Mouse (Mus musculus) heart, postnatal 36 days (tissue): Measurements from ENCODE around the gene Gm28374. TPM values are rescaled to one million over a fixed set of nuclear protein-coding genes. Genes with fewer than 3 reads are reported as not detected.
"Not testable (repeated sequence)": the region's sequence is repeated elsewhere in the genome, so short reads cannot be mapped to it uniquely, and the experiment has no call there.

ENCODE experiments used
- DNase-seq, 2 experiments: peaks; one replicate each; pipeline ENCODE4 v3.0.0; 2021 to 2022
- intact Hi-C: fragments of 180-260 bp; cut with DNase I; formaldehyde crosslinking; loops from one replicate; pipeline ENCODE4 v1.15.1; 2025
- total RNA-seq, 2 experiments: library from RNA; stranded (reverse); gene quantifications; 2 replicates each; pipeline ENCODE4 v1.2.3; 2021

Gm28374 gene
- not detected for total RNA-seq

- intact Hi-C loops, result no loop called here
- no peak for DNase-seq
Observed at GRCm38 (mm10) chr19:6082156-6082555, at the start of gene Gm28374. Gene Gm28374, minus strand, starts transcription at chr19:6082256.

GRCm38 (mm10) chr19:6130414-6131128 is 48.5 kb upstream of the Gm28374 start:
- DNase-seq, intact Hi-C loops: not testable (repeated sequence)

GRCm38 (mm10) chr19:6127760-6128341 is 45.8 kb upstream of the Gm28374 start, which contains the start of gene Snx15:
Gene Snx15, minus strand, starts transcription at chr19:6128304.
- intact Hi-C loops, result loop anchor here (2.0 to 5.0 kb wide), 2 partner anchors 81 to 163 kb away; partner anchors contain the start of genes Pola2 and Syvn1

GRCm38 (mm10) chr19:6126789-6127580 is 44.9 kb upstream of the Gm28374 start:
- DNase-seq, result no peak
- intact Hi-C loops, result loop anchor here (2.0 to 5.0 kb wide), 2 partner anchors 80 to 162 kb away; partner anchors contain the start of genes Pola2 and Syvn1

More at GRCm38 (mm10) chr19:6127760-6128341, 45.8 kb upstream of the Gm28374 start, which contains the start of gene Snx15:
- peak; percentile 90 to 95 for DNase-seq

DNA sequence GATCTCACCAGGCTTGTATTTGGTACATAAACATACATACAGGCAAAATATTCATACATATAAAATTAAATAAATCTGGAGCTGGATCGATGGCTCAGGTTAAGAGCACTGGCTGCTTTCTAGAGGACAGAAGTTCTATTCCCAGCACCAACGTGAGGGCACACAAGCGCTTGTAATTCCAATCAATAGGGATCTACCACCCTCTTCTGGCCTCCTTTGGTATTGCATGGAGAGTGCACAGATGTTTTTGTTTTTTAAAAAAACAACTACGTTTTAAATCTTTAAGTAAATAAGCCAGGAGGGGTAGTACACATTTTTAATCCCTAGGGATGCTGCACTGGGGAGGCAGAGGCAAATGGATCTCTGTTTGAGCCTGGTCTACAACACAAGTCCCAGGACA is 44.2 kb upstream of the Gm28374 start:
- intact Hi-C loops, result loop anchor here (2.0 to 5.0 kb wide), 2 partner anchors 79 to 161 kb away; partner anchors contain the start of genes Pola2 and Syvn1
- DNase-seq, result peak; percentile 54 to 73

DNA sequence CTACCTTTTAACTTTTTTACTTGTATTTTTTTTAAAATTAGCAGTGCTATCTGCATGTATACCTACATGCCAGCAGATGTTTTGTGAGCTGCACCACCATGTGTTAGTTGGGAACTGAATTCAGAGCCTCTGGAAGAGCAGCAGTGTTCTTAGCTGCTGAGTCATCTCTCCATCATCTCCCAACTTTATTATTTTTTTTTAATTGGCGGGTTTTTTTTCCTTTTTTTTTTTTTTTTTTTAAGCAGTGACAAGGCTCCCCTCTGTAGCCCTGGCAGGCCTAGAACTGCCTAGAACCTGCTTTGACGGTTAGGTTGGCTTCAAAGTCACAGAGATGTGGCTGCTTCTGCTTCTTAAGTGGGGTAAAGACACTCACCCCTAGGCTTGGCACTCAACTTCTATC is 42.8 kb upstream of the Gm28374 start:
- no peak for DNase-seq
- intact Hi-C loops, result loop anchor here (5.0 kb wide), 1 partner anchor 78 kb away; the partner anchor contains the start of gene Syvn1

DNA sequence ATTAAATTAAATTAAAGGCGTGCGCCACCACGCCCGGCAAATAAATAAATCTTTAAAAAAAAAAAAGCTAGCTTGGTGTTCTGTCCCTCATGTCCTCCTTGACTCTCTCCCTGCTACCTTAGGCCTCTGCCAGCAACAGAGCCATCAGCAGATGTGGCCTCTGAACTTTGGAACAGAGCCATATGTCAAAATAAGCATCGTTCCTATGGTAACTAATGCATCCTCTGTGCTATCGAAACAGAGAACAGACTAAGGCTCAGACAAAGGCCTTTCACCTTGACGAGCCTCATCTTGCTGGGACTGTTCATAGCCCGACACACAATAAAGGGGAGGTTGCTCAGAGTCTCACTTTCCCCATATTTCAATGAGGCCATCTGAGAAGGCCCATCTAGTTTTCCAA is 41.3 kb upstream of the Gm28374 start:
- intact Hi-C loops, result no loop called here
- no peak for DNase-seq

GRCm38 (mm10) chr19:6121761-6122160 is 39.7 kb upstream of the Gm28374 start:
- no peak for DNase-seq
- intact Hi-C loops, result no loop called here

DNA sequence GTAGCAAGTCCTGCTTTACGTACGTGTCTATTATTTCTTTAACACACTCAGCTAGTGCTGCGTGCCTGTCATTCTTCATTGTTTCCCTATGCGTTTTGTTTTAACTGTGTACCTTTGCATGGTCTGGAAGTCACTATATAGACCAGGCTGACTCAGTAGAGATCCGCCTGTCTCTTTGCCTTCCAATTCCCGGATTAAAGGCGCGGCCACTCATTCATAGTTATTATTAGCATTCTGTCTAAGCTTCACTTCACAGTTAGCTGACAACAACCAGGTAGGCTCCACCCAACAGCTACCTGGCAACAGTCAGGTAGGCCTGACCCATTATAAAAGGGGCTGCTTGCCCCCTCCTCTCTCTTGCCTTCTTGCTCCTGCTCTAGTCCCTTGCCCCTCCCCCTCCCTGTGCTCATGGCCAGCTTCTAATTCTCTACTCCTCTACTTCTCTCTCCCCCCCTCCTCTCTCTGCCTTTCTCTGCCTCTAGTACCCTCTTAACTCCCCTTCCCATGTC is 36.7 kb upstream of the Gm28374 start:
- DNase-seq, result no peak
- intact Hi-C loops, result no loop called here

GRCm38 (mm10) chr19:6117986-6118676 is 36.1 kb upstream of the Gm28374 start, which contains the start of gene Sac3d1:
Gene Sac3d1, minus strand, starts transcription at chr19:6118650.
- intact Hi-C loops, result no loop called here
- peak; percentile 84 to 89 for DNase-seq

DNA sequence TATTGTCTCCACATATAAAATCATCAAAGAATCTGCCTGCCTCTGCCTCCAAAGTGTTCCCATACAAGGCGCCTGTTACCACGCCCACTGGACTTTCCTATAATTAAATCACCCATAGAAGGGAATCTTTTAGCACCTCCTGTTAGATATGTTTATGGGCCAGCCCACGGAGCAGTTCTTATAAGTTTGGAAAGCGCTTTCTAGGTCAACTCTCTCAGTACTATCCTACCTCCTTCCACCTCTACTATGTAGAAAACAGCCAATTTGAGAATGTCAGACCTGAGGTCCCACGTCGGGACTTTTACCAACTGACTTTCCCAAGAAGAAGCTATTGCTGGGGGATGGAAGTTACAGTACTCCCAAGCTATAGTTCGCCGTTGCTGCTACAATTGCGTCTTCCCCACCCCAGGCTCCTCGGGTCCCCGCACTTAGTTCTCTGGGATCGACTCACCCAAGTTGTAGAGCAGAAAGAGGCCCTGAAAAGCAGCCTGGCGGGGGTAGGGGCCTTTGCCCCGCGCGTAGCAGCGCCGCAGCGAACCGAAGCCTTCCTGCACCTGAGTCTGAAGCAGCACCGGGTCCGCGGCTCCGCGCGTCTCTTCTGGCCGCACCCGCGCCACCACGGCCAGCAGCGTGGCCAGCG is 35.4 kb upstream of the Gm28374 start:
- no peak for DNase-seq
- intact Hi-C loops, result no loop called here

DNA sequence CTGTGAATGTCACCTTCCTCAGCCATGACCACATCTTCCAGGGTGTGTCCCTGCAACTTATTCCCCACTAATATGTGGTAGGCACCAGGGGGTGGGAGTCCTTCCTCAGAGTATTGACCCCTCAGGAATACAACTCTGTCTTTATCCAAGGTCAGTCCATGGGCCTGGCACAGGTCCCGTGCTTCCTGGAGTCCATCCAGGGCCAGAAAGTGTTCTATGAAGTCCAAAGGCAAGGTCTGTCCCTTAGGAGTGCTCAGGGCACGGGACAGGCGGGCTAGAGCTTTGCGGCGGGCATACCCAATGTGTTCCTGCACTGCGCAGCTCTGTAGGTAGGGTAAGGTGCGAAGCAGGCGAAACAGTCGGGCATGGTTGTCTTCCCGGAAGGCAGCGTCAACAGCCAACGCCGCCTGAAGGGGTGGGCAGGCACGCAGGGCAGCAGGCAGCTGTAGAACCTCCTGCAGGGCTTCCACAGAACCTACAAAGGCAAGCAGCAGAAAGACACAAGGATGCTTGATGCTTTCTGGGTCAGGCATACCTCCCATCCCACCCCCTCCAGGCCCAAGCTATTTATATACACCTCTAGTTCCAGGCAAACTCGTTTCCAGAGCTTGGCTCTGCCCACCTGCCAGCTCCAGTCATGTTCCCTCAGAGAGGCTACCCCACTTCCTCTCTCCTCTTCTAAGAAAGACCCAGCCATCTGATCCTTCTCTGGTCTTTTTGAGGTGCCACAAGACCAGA is 34.2 kb upstream of the Gm28374 start:
- intact Hi-C loops, result no loop called here
- no peak for DNase-seq

DNA sequence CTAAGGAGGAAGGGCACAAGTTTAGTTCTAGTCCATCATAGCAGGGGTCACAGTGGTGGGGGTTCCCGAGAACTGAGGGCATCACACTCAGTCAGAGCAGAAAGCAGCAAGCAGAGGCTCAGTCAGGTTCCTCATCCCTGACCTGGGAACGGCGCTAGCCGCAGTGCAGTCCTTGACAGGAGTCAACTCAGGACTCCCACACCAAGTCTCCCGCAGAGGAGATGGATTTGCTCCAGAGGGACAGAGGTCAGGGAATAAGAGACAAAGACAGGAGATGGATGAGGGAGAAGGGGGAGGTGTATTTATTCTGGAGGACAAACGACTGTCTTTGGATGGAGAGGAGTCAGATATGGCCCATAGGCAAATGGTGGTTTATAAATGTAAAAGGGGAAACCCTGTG is 31.1 kb upstream of the Gm28374 start:
- DNase-seq, result no peak

GRCm38 (mm10) chr19:6105586-6105985 is 23.5 kb upstream of the Gm28374 start, which contains the start of gene Naaladl1:
Gene Naaladl1, plus strand, starts transcription at chr19:6105782.
- intact Hi-C loops, result no loop called here
- DNase-seq, result no peak

More for the DNA sequence above, 31.1 kb upstream of the Gm28374 start:
- intact Hi-C loops, result no loop called here

DNA sequence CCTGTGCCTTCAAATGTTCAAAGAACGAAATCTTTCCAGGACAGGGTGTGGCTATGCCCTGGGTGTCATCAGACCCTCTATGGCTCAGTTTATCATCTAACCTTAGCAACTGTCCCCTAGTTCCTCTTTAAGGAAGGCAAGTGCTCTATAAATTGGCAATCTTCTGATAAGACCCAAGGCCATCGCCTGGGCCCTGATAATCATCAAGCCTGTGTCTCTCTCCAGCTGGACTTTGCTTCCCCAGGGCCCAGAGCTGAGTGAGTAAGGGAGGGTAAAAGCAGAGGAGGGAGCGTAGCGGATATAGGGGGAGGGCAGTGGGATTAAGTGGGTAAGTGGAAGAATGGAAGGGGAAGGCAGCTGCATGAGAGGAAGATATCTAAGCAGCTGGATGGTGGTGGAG is 22.4 kb upstream of the Gm28374 start:
- intact Hi-C loops, result no loop called here
- DNase-seq, result no peak

- intact Hi-C loops, result no loop called here
- no peak for DNase-seq
Observed at GRCm38 (mm10) chr19:6102169-6102853, 20.3 kb upstream of the Gm28374 start.

GRCm38 (mm10) chr19:6101186-6101585 is 19.1 kb upstream of the Gm28374 start:
- intact Hi-C loops, result no loop called here

GRCm38 (mm10) chr19:6097847-6098246 is 15.8 kb upstream of the Gm28374 start:
- no peak for DNase-seq
- intact Hi-C loops, result no loop called here

More at GRCm38 (mm10) chr19:6101186-6101585, 19.1 kb upstream of the Gm28374 start:
- no peak for DNase-seq
